Mouse (Mus musculus) cortical plate, adult 2 months (tissue): ENCODE data around the gene Cab39.

Source experiments
- CTCF ChIP-seq: fragments of 200-500 bp; IDR thresholded peaks from 2 replicates; pipeline ENCODE4 v1.5.1; 2011; ENCODE audit warnings: mild to moderate bottlenecking, control low read depth, low read length; ENCODE audit not compliant: insufficient read depth; ENCODE audit errors: extremely low read depth
- POLR2A ChIP-seq: fragments of 200-500 bp; IDR thresholded peaks from 2 replicates; pipeline ENCODE4 v1.6.1; 2011; ENCODE audit warnings: mild to moderate bottlenecking, low read length, control low read depth; ENCODE audit not compliant: insufficient read depth; ENCODE audit errors: extremely low read depth

DNA sequence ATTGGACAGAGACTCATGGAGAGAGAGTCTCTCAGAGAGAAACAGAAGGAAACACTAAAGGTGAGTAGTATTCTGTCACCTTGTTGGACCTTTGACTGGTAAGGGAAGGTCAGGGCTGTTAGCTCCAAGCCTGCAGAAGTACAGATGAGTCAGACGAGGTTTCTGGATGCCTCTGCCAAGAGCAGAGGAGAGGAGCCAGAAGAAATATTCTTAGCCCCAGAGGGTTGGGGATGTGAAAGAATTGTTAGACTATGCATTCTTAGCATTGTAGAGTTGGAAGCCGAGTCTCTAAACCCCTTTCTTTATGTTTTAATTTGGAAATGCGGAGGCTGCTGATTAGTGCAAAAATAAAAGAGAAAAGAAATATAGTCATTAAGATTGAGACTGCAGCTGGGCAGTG is 21.3 kb upstream of the Cab39 start:
- TF ChIP-seq CTCF: no peak
- TF ChIP-seq POLR2A: no peak
